Mouse (Mus musculus): ENCODE results near the gene Nckap5l.

- TF ChIP-seq POLR2A (IDR thresholded peaks at IDR 0.05; ENCODE audit: borderline replicate concordance, extremely low read depth, low read depth, low read length) (no peak), CTCF (IDR thresholded peaks at IDR 0.05; ENCODE audit: insufficient read depth, low read length) (no peak)
These were observed 18.4 kb downstream of the Nckap5l start for GRCm38 (mm10) chr15:99438966-99439698.

All from lung, adult 2 months (tissue).